Mouse (Mus musculus): Measurements from ENCODE around the gene Fbxo39.

The Fbxo39 gene

GRCm38 (mm10) chr11:72314151-72314895 is at the start of gene Fbxo39:
Fbxo39 (plus strand) TSS chr11:72314444.
- in situ Hi-C loops (cut with MseI, MboI) = loop anchor here in 1 of 2 experiments (10.0 kb wide), 1 partner anchor 90 kb away; no protein-coding TSS in a partner anchor

- in situ Hi-C loops (cut with MseI, MboI) = no loop called here
These were observed 48.8 kb upstream of the Fbxo39 start for GRCm38 (mm10) chr11:72265483-72265882.

- in situ Hi-C loops (cut with MseI, MboI) = no loop called here
These were observed 47.9 kb upstream of the Fbxo39 start for GRCm38 (mm10) chr11:72266207-72266959.

- in situ Hi-C loops (cut with MseI, MboI) = no loop called here
These were observed 47.2 kb upstream of the Fbxo39 start, which contains the start of gene Slc13a5 for GRCm38 (mm10) chr11:72266960-72267560. Slc13a5 (minus strand) TSS chr11:72267222.

- in situ Hi-C loops (cut with MseI, MboI) = no loop called here
These were observed 42.5 kb upstream of the Fbxo39 start for GRCm38 (mm10) chr11:72271761-72272160.

- in situ Hi-C loops (cut with MseI, MboI) = no loop called here
These were observed 40.9 kb upstream of the Fbxo39 start for GRCm38 (mm10) chr11:72273341-72273740.

GRCm38 (mm10) chr11:72281143-72281851 is 32.9 kb upstream of the Fbxo39 start:
- in situ Hi-C loops (cut with MseI, MboI) = no loop called here

GRCm38 (mm10) chr11:72281852-72282400 is 32.3 kb upstream of the Fbxo39 start:
- in situ Hi-C loops (cut with MseI, MboI) = no loop called here

- in situ Hi-C loops (cut with MseI, MboI) = no loop called here
These were observed 30.6 kb upstream of the Fbxo39 start for GRCm38 (mm10) chr11:72283486-72284224.

- in situ Hi-C loops (cut with MseI, MboI) = no loop called here
These were observed 29.6 kb upstream of the Fbxo39 start for GRCm38 (mm10) chr11:72284532-72285182.

- in situ Hi-C loops (cut with MseI, MboI) = no loop called here
These were observed 28.2 kb upstream of the Fbxo39 start for GRCm38 (mm10) chr11:72285971-72286480.

- in situ Hi-C loops (cut with MseI, MboI) = no loop called here
These were observed 27.6 kb upstream of the Fbxo39 start for GRCm38 (mm10) chr11:72286651-72287050.

GRCm38 (mm10) chr11:72287126-72287525 is 27.1 kb upstream of the Fbxo39 start:
- in situ Hi-C loops (cut with MseI, MboI) = no loop called here

- in situ Hi-C loops (cut with MseI, MboI) = no loop called here
These were observed 26.7 kb upstream of the Fbxo39 start for GRCm38 (mm10) chr11:72287543-72287942.

GRCm38 (mm10) chr11:72293116-72293515 is 21.1 kb upstream of the Fbxo39 start:
- in situ Hi-C loops (cut with MseI, MboI) = no loop called here

- in situ Hi-C loops (cut with MseI, MboI) = no loop called here
These were observed 12.9 kb upstream of the Fbxo39 start, which contains the start of gene Xaf1 for GRCm38 (mm10) chr11:72301334-72301733. Xaf1 (plus strand) TSS chr11:72301629.

GRCm38 (mm10) chr11:72302230-72302629 is 12.0 kb upstream of the Fbxo39 start:
- in situ Hi-C loops (cut with MseI, MboI) = no loop called here

- in situ Hi-C loops (cut with MseI, MboI) = no loop called here
These were observed 6.8 kb upstream of the Fbxo39 start for GRCm38 (mm10) chr11:72307461-72307860.

GRCm38 (mm10) chr11:72308982-72309381 is 5.3 kb upstream of the Fbxo39 start:
- in situ Hi-C loops (cut with MseI, MboI) = no loop called here

- in situ Hi-C loops (cut with MseI, MboI) = loop anchor here in 1 of 2 experiments (10.0 kb wide), 1 partner anchor 86 kb away; no protein-coding TSS in a partner anchor
These were observed 3.8 kb upstream of the Fbxo39 start for GRCm38 (mm10) chr11:72310491-72310890.
